Mouse (Mus musculus) thymus, postnatal 25 days (tissue): ENCODE data around the gene Gm10553.
"Not testable (repeated sequence)": the region's sequence is repeated elsewhere in the genome, so short reads cannot be mapped to it uniquely, and the experiment has no call there.

Source experiments
- DNase-seq: peaks from one replicate; pipeline ENCODE4 v3.0.0; 2022

The Gm10553 gene

GRCm38 (mm10) chr1:85099864-85100263, at the start of gene Gm10553:
Gm10553 (plus strand) TSS chr1:85100164.
- DNase-seq = not testable (repeated sequence)

- DNase-seq = not testable (repeated sequence)
These were observed 28.3 kb upstream of the Gm10553 start for GRCm38 (mm10) chr1:85071690-85072089.

GRCm38 (mm10) chr1:85073099-85073498, 26.9 kb upstream of the Gm10553 start:
- not testable (repeated sequence) for DNase-seq

GRCm38 (mm10) chr1:85084803-85085202, 15.2 kb upstream of the Gm10553 start:
- not testable (repeated sequence) for DNase-seq

- DNase-seq = not testable (repeated sequence)
These were observed 13.8 kb upstream of the Gm10553 start for GRCm38 (mm10) chr1:85086211-85086610.

- DNase-seq = not testable (repeated sequence)
These were observed 7.8 kb upstream of the Gm10553 start for GRCm38 (mm10) chr1:85092169-85092568.

- not testable (repeated sequence) for DNase-seq
These were observed 6.9 kb upstream of the Gm10553 start for GRCm38 (mm10) chr1:85093011-85093572.

- DNase-seq = not testable (repeated sequence)
These were observed 883 bp upstream of the Gm10553 start for GRCm38 (mm10) chr1:85099081-85099480.

- DNase-seq = not testable (repeated sequence)
These were observed 1.8 kb downstream of the Gm10553 start for GRCm38 (mm10) chr1:85101754-85102153.

GRCm38 (mm10) chr1:85105336-85105735, 5.4 kb downstream of the Gm10553 start:
- not testable (repeated sequence) for DNase-seq

- DNase-seq = not testable (repeated sequence)
These were observed 6.0 kb downstream of the Gm10553 start for GRCm38 (mm10) chr1:85106013-85106412.

- DNase-seq = not testable (repeated sequence)
These were observed 9.8 kb downstream of the Gm10553 start, which contains the start of gene A530032D15Rik for GRCm38 (mm10) chr1:85109753-85110152. A530032D15Rik (minus strand) TSS chr1:85109853.

- DNase-seq = not testable (repeated sequence)
These were observed 10.9 kb downstream of the Gm10553 start for GRCm38 (mm10) chr1:85110876-85111275.

GRCm38 (mm10) chr1:85111572-85111971, 11.6 kb downstream of the Gm10553 start:
- DNase-seq = not testable (repeated sequence)

- DNase-seq = not testable (repeated sequence)
These were observed 12.3 kb downstream of the Gm10553 start for GRCm38 (mm10) chr1:85112266-85112665.

GRCm38 (mm10) chr1:85112889-85113288, 12.9 kb downstream of the Gm10553 start:
- DNase-seq = not testable (repeated sequence)

GRCm38 (mm10) chr1:85114078-85114477, 14.1 kb downstream of the Gm10553 start:
- not testable (repeated sequence) for DNase-seq

- DNase-seq = not testable (repeated sequence)
These were observed 14.9 kb downstream of the Gm10553 start for GRCm38 (mm10) chr1:85114666-85115402.

- not testable (repeated sequence) for DNase-seq
These were observed 17.6 kb downstream of the Gm10553 start for GRCm38 (mm10) chr1:85117537-85117936.

GRCm38 (mm10) chr1:85118341-85118740, 18.4 kb downstream of the Gm10553 start:
- DNase-seq = not testable (repeated sequence)

GRCm38 (mm10) chr1:85121841-85122240, 21.9 kb downstream of the Gm10553 start:
- not testable (repeated sequence) for DNase-seq

GRCm38 (mm10) chr1:85133671-85134070, 33.7 kb downstream of the Gm10553 start:
- not testable (repeated sequence) for DNase-seq
